Mouse (Mus musculus): Measurements from ENCODE around the gene Anks6. TPM values are rescaled to one million over a fixed set of nuclear protein-coding genes. Genes with fewer than 3 reads are reported as not detected.
"Not testable (repeated sequence)": the region's sequence is repeated elsewhere in the genome, so short reads cannot be mapped to it uniquely, and the experiment has no call there.

Anks6 gene
- polyA plus RNA-seq, 1 experiment from 2014 or later = 0.14 TPM

DNA sequence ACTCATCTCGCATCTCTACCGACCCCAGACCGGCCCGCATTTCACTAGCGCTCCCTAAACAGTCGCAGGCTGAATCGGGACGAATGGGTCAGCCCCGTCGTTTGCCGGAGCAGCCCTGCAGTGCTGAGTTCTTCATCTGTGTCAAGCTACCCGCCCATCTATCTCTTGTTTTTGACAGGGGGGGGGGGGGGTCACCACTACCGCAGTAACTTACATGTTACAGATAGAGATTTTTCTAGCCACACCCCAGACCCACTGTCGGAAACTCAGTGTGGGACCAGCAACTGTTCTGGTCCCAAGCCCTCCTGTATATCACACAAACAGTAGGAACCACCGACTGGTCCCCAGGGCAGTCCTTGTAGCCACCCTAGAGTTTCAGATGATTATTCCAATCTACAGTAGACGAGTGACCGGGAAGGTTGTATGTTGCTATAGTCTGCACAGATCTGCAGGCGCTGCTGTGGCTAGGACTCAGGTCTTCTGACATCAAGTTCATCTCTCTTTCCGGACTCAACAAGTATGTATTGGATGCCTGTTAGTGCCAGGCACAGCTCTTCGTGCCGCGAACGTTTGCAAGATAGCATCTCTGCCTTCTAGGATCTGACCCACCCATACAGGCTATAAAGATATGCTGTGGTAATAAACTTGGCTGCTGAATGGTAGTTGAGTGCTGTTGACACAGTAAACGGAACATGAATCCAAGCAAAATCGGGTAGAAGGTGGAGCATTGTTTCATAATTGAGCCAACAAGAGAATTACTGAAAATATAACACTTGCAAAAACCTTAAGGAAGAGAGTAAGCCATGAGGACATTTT is 491 bp upstream of the Anks6 start:
- H3K9ac ChIP-seq (replicated peaks) = peak overlapping the region; percentile 30; the same call in 1 of the 2 replicates
- ATAC-seq = no peak
- 31% methylated on average over 25 of the region's 25 CpGs for whole genome bisulfite sequencing (ENCODE audit: insufficient replicate concordance)

GRCm38 (mm10) chr4:47055570-47056080 is 1.6 kb downstream of the Anks6 start:
- Histone ChIP-seq H3K36me3 (replicated peaks; ENCODE audit: insufficient read depth, low read length) (no peaks in the 10 kb centered on the region), H3K4me2 (ENCODE audit: low read depth, low read length) (no peak overlapping the region), H3K27ac (ENCODE audit: low read depth) (no peak overlapping the region), H3K9me3 (ENCODE audit: low read length) (no peaks in the 10 kb centered on the region), H3K9ac (replicated peaks) (no peak overlapping the region), H3K4me3 (ENCODE audit: low read depth, low read length) (no peak overlapping the region), H3K27me3 (ENCODE audit: insufficient read depth, low read length) (peaks cover 38% of the 10 kb centered on the region), H3K4me1 (ENCODE audit: insufficient read depth) (no peaks in the 10 kb centered on the region)
- DNase-seq (no peak), ATAC-seq (no peak)
- WGBS (ENCODE audit: insufficient replicate concordance) = 80% methylated on average over 6 of the region's 6 CpGs
- TF ChIP-seq EP300 (IDR thresholded peaks at IDR 0.05; ENCODE audit: low read depth) = no peak
- TF ChIP-seq CTCF (IDR thresholded peaks at IDR 0.05; ENCODE audit: low read depth) = no peak

More for the DNA sequence above, 491 bp upstream of the Anks6 start:
- Histone ChIP-seq H3K27me3 (ENCODE audit: insufficient read depth, low read length) (peaks cover 29% of the 10 kb centered on the region), H3K36me3 (replicated peaks; ENCODE audit: insufficient read depth, low read length) (no peaks in the 10 kb centered on the region), H3K4me2 (ENCODE audit: low read depth, low read length) (peak overlapping the region; percentile 81), H3K9me3 (ENCODE audit: low read length) (no peaks in the 10 kb centered on the region), H3K27ac (ENCODE audit: low read depth) (no peak overlapping the region), H3K4me1 (ENCODE audit: insufficient read depth) (no peaks in the 10 kb centered on the region), H3K4me3 (ENCODE audit: low read depth, low read length) (peak overlapping the region; percentile 54)
- TF ChIP-seq CTCF (IDR thresholded peaks at IDR 0.05; ENCODE audit: low read depth) (no peak), EP300 (IDR thresholded peaks at IDR 0.05; ENCODE audit: low read depth) (no peak)
- no peak for DNase-seq

- WGBS (ENCODE audit: insufficient replicate concordance) = 75% methylated on average over 9 of the region's 9 CpGs
- ATAC-seq; DNase-seq; H3K9ac ChIP-seq (replicated peaks); H3K4me3 ChIP-seq (ENCODE audit: low read depth, low read length); H3K27ac ChIP-seq (ENCODE audit: low read depth); H3K4me1 ChIP-seq (ENCODE audit: insufficient read depth); H3K36me3 ChIP-seq (replicated peaks; ENCODE audit: insufficient read depth, low read length); H3K4me2 ChIP-seq (ENCODE audit: low read depth, low read length); H3K9me3 ChIP-seq (ENCODE audit: low read length): not testable (repeated sequence)
- peaks cover 41% of the 10 kb centered on the region for H3K27me3 ChIP-seq (ENCODE audit: insufficient read depth, low read length)
These were observed 2.1 kb downstream of the Anks6 start for GRCm38 (mm10) chr4:47055170-47055569.

GRCm38 (mm10) chr4:47051905-47052304 is 5.3 kb downstream of the Anks6 start:
- no peak overlapping the region for H3K4me2 ChIP-seq (ENCODE audit: low read depth, low read length)
- no peak overlapping the region for H3K9ac ChIP-seq (replicated peaks)
- no peaks in the 10 kb centered on the region for H3K9me3 ChIP-seq (ENCODE audit: low read length)
- 59% methylated on average over 9 of the region's 9 CpGs for WGBS (ENCODE audit: insufficient replicate concordance)
- H3K27me3 ChIP-seq (ENCODE audit: insufficient read depth, low read length) = peaks cover 33% of the 10 kb centered on the region
- TF ChIP-seq EP300 (IDR thresholded peaks at IDR 0.05; ENCODE audit: low read depth) = no peak
- TF ChIP-seq CTCF (IDR thresholded peaks at IDR 0.05; ENCODE audit: low read depth) = no peak
- no peaks in the 10 kb centered on the region for H3K36me3 ChIP-seq (replicated peaks; ENCODE audit: insufficient read depth, low read length)
- H3K4me3 ChIP-seq (ENCODE audit: low read depth, low read length) = no peak overlapping the region
- no peak for DNase-seq
- ATAC-seq = no peak
- no peak overlapping the region for H3K27ac ChIP-seq (ENCODE audit: low read depth)
- H3K4me1 ChIP-seq (ENCODE audit: insufficient read depth) = no peaks in the 10 kb centered on the region

DNA sequence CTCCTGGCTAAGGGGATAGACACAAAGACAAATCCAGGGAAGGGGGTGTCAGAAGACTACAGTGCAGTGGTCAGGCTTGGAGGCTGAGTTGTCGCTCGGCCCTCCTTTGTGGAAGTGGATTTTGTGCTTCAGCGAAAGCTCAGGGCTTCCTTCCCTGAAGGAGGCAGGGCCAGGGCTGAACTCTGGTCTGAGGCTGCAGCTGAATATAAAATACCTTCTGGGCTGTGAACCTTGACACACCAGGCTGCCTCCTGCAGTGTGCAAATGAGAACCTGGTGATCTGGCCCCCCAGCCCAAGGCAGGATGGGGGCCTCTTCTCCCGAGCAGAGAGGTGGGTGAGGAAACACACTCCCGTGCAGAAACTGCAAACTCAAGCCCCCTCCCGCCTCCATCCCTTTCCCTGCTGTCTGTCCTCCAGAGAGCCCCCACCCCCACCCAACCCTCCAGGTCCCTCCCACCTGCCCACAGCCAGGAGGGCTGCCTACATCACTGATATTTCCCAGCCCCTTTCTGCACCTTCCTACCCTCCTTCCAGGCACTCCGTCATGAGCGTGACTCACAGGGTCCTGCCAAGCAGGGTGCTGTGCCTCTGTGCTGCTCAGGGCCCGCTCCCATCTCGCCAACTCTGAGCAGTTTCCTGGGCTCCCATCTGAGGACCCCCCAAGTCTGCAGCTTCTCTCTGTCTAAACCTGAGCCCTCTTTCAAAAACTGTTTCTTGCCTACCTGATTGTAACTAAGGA is 6.4 kb downstream of the Anks6 start:
- no peaks in the 10 kb centered on the region for H3K36me3 ChIP-seq (replicated peaks; ENCODE audit: insufficient read depth, low read length)
- H3K4me3 ChIP-seq (ENCODE audit: low read depth, low read length) = no peak overlapping the region
- H3K27me3 ChIP-seq (ENCODE audit: insufficient read depth, low read length) = peaks cover 22% of the 10 kb centered on the region
- ATAC-seq (no peak), DNase-seq (no peak)
- 19% methylated on average over 10 of the region's 10 CpGs for WGBS (ENCODE audit: insufficient replicate concordance)
- no peaks in the 10 kb centered on the region for H3K9me3 ChIP-seq (ENCODE audit: low read length)
- H3K27ac ChIP-seq (ENCODE audit: low read depth) = no peak overlapping the region
- TF ChIP-seq EP300 (IDR thresholded peaks at IDR 0.05; ENCODE audit: low read depth) = no peak
- TF ChIP-seq CTCF (IDR thresholded peaks at IDR 0.05; ENCODE audit: low read depth) = no peak
- no peak overlapping the region for H3K9ac ChIP-seq (replicated peaks)
- H3K4me2 ChIP-seq (ENCODE audit: low read depth, low read length) = no peak overlapping the region
- no peaks in the 10 kb centered on the region for H3K4me1 ChIP-seq (ENCODE audit: insufficient read depth)

- Histone ChIP-seq H3K27me3 (ENCODE audit: insufficient read depth, low read length) (peaks cover 16% of the 10 kb centered on the region), H3K4me1 (ENCODE audit: insufficient read depth) (no peaks in the 10 kb centered on the region), H3K9ac (replicated peaks) (no peak overlapping the region), H3K36me3 (replicated peaks; ENCODE audit: insufficient read depth, low read length) (no peaks in the 10 kb centered on the region), H3K9me3 (ENCODE audit: low read length) (no peaks in the 10 kb centered on the region), H3K27ac (ENCODE audit: low read depth) (no peak overlapping the region), H3K4me2 (ENCODE audit: low read depth, low read length) (no peak overlapping the region), H3K4me3 (ENCODE audit: low read depth, low read length) (no peak overlapping the region)
- no peak for TF ChIP-seq EP300 (IDR thresholded peaks at IDR 0.05; ENCODE audit: low read depth)
- TF ChIP-seq CTCF (IDR thresholded peaks at IDR 0.05; ENCODE audit: low read depth) = peak; percentile 97
- 0% methylated on average over 1 of the region's 1 CpGs for WGBS (ENCODE audit: insufficient replicate concordance)
- ATAC-seq = peak; percentile 49; the same call in 1 of the 2 replicates
- peak; percentile 87 for DNase-seq
These were observed 7.1 kb downstream of the Anks6 start for GRCm38 (mm10) chr4:47050167-47050566.

Data from liver, postnatal 0 days (tissue).